Mouse (Mus musculus) central nervous system, embryonic 14 days (tissue): ENCODE data around the gene Ece1. TPM values are rescaled to one million over a fixed set of nuclear protein-coding genes. Genes with fewer than 3 reads are reported as not detected.

Experiments used
- polyA plus RNA-seq: library from polyadenylated mRNA; depleted of rRNA; stranded (reverse); fragments of >200 nt; gene quantifications from 2 replicates; pipeline ENCODE4 v1.2.3, GENCODE M21; 2012; rRNA removed

Gene Ece1
- polyA plus RNA-seq, result 15.4 and 25.6 TPM in 2 replicates

DNA sequence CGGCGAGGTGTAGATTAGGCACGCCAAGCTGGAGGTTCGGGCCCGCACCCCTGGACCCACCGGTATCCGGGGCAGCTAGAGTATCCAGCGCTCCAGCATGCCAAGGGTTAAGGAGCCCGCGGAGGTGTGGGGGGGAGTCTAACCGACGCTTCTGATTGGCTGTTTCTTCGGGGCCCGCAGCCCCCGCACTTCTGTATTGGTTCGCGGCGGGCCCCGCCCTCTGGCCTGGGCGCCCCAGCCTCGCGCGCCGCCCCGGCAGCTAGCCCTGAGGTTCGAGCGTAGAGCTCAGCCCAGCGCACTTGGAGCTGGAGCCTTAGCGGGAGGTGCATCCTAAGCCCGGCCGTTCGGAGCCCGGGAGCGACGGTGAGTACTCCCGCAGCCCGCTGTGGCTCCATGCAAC lies at the start of gene Ece1:
Gene Ece1, plus strand, starts transcription at position 219 of the 400 bp plus-strand sequence.

DNA sequence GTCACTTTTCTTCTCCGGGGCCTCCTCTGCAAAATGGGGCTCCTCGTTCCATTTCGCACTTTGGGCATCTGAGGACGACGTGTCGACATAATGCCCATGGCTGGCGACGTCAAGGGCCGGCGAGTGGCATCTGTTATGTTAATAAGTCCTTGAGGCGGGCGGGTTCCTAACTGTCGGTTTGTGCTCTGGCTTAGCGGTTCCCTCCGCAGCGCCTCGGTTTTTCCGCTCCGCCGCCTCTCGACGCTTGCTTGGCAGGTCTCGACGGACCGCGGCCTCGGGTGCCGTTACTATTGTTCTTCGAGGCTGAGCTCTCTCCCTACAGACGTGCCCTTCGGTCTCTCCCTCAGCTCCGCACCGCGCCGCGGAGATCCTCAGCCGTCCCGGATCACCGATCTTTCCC lies 130.9 kb downstream of the Ece1 start, which contains the start of gene Eif4g3:
Gene Eif4g3, plus strand, starts transcription at position 133 of the 400 bp plus-strand sequence.

Other genes with a start within 250 kb of the Ece1 start
- gene Rap1gap, start 197.5 kb upstream of the Ece1 start, polyA plus RNA-seq, result 69.6 and 88.3 TPM in 2 replicates
- gene Alpl, start 65.9 kb upstream of the Ece1 start, polyA plus RNA-seq, result 13.1 and 18.2 TPM in 2 replicates
- 156 and 163 TPM in 2 replicates for gene Eif4g3, start 130.8 kb downstream of the Ece1 start, polyA plus RNA-seq